Mouse (Mus musculus) kidney, embryonic 14.5 days (tissue): ENCODE measurements around the gene Gm42906. TPM values are rescaled to one million over a fixed set of nuclear protein-coding genes. Genes with fewer than 3 reads are reported as not detected.

Experiments
- ATAC-seq: fragments of 200-750 bp; cut with Nextera tagmentation; 2 replicates; pipeline ENCODE4 v1.8.0; 2017; ENCODE audit warnings: moderate number of reproducible peaks, mild to moderate bottlenecking, moderate TSS enrichment, moderate library complexity; ENCODE audit not compliant: low FRiP score, low TSS enrichment
- H3K27ac ChIP-seq: fragments of 300-500 bp; sonication (generic); 2 replicates; pipeline ENCODE4 v1.5.1; 2014; ENCODE audit warnings: low read depth, mild to moderate bottlenecking, low read length, moderate library complexity, mixed read lengths
- H3K27me3 ChIP-seq: fragments of 300-500 bp; sonication (generic); 2 replicates; pipeline ENCODE4 v1.6.1; 2014; ENCODE audit warnings: mild to moderate bottlenecking, low read length; ENCODE audit not compliant: control insufficient read depth, insufficient read depth
- H3K36me3 ChIP-seq: fragments of 300-500 bp; sonication (generic); 2 replicates; pipeline ENCODE4 v1.6.1; 2014; ENCODE audit warnings: low read length, mixed read lengths; ENCODE audit not compliant: control insufficient read depth, insufficient read depth
- H3K4me1 ChIP-seq: fragments of 300-500 bp; sonication (generic); 2 replicates; pipeline ENCODE4 v1.6.1; 2014; ENCODE audit warnings: low read length, mixed read lengths; ENCODE audit not compliant: control insufficient read depth, insufficient read depth
- H3K4me2 ChIP-seq: fragments of 300-500 bp; sonication (generic); replicated peaks from 2 replicates; pipeline ENCODE4 v1.6.1; 2014; ENCODE audit warnings: low read depth, mild to moderate bottlenecking, low read length
- H3K4me3 ChIP-seq: fragments of 300-500 bp; sonication (generic); 2 replicates; pipeline ENCODE4 v1.5.1; 2014; ENCODE audit warnings: mild to moderate bottlenecking, low read length
- H3K9ac ChIP-seq: fragments of 300-500 bp; sonication (generic); 2 replicates; pipeline ENCODE4 v1.6.1; 2014; ENCODE audit warnings: low read depth, mild to moderate bottlenecking, low read length, moderate library complexity
- H3K9me3 ChIP-seq: fragments of 300-500 bp; sonication (generic); 2 replicates; pipeline ENCODE4 v1.6.1; 2016; ENCODE audit warnings: low read length; ENCODE audit not compliant: control insufficient read depth
- WGBS: fragments of 180-500 bp; shearing (Covaris S2); extraction: QIAGEN DNeasy Blood & Tissue Kit; methylation state at CpG from one replicate; pipeline ENCODE4 v1.1.7; 2014; 5-methylcytosine and 5-hydroxymethylcytosine counted together
- polyA plus RNA-seq: library from polyadenylated mRNA; unstranded; fragments of >200 nt; fragmentation: Nextera tagmentation; extraction: Ambion mirVana; gene quantifications from 2 replicates; pipeline ENCODE4 v1.2.1, GENCODE M21; 2014

Gm42906 gene
- polyA plus RNA-seq, 1 experiment from 2014 or later: not detected

DNA sequence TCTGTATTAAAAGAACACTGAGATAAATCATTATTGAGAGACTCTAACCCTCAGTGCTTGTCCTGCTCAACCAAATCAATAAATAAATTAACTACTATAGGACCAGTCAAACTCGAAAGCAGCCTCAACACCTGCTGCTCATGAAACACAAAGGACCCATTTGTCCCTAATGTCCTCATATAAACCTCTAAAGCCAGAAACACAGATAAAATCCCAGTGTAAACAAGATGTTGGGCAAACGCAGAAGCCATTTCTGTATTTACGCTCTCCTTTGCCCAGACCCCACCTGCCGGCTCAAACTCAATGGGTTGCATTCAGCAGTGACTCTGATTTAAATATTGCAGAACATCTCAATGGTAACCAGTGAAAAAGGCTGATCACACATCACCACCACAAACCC lies 131.7 kb downstream of the Gm42906 start:
- Histone ChIP-seq H3K27ac (no peak overlapping the region), H3K9me3 (no peaks in the 10 kb centered on the region), H3K4me1 (no peaks in the 10 kb centered on the region), H3K27me3 (no peaks in the 10 kb centered on the region), H3K4me3 (no peak overlapping the region), H3K36me3 (no peaks in the 10 kb centered on the region), H3K4me2 (no peak overlapping the region), H3K9ac (no peak overlapping the region)
- WGBS: 71% methylated on average over 4 of the region's 4 CpGs
- ATAC-seq: no peak

DNA sequence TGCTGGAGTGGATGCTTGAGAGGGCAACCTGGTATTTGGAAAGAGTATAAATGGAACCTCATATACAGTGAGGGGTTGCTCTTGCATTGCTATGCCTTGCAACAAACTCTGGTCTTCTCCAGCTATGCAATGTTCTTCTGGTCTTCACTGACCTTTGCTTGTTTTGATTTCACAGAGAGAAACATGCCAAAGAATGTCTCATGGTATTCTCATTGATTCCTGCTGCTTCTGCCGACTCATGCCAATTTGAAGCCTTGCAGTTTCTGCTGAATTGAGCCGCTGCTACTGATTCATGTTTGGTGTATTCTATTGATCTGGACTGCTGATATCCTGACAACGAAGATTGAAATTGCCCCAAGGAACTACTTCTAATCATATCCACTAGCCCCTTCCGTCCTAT lies 134.4 kb downstream of the Gm42906 start:
- no peak for ATAC-seq
- no peaks in the 10 kb centered on the region for H3K4me1 ChIP-seq
- H3K36me3 ChIP-seq: no peaks in the 10 kb centered on the region
- H3K27ac ChIP-seq: no peak overlapping the region
- H3K27me3 ChIP-seq: no peaks in the 10 kb centered on the region
- no peak overlapping the region for H3K4me3 ChIP-seq
- no peak overlapping the region for H3K4me2 ChIP-seq
- H3K9ac ChIP-seq: no peak overlapping the region
- 73% methylated on average over 4 of the region's 4 CpGs for WGBS
- no peaks in the 10 kb centered on the region for H3K9me3 ChIP-seq

DNA sequence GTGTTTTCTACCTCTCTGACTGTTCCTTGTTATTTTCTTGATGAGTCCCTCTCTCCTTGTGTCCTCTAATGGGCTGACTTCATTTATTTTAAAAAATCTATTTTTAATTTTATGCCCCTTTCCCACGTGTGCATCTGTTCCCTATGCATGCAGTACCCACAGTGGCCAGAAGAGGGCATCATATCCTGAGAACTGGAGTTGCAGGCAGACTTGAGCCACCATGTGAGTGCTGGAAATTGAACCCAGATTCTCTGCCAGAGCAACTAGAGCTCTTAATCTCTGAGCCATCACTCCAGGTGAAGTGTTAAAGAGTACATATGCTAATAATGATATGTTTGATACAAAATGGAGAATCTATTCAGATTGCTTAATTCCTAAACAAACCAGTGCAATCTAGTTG lies 135.7 kb downstream of the Gm42906 start:
- no peak overlapping the region for H3K4me2 ChIP-seq
- no peaks in the 10 kb centered on the region for H3K27me3 ChIP-seq
- no peak for ATAC-seq
- H3K9ac ChIP-seq: no peak overlapping the region
- no peak overlapping the region for H3K27ac ChIP-seq
- H3K9me3 ChIP-seq: no peaks in the 10 kb centered on the region
- H3K4me1 ChIP-seq: no peaks in the 10 kb centered on the region
- H3K4me3 ChIP-seq: no peak overlapping the region
- WGBS: 19% methylated on average over 1 of the region's 1 CpGs
- H3K36me3 ChIP-seq: no peaks in the 10 kb centered on the region

DNA sequence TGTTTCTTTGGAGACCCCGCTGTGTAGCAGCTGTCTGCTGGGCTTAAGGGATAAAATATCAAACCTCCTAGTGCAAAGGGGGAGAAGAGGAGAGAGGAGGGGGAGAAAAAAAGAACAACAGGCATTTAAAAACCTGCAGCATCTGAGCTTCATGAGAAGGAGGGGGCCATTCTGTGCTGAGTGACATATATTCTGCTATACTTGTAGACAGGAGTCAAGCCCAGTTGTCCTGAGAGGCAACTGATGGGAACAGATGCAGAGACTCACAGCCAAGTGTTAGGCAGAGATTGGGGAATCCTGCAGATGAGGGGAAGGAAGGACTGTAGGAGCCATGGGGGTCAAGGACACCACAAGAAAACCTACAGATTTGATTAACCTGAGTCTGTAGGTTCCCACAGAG lies 141.6 kb downstream of the Gm42906 start:
- ATAC-seq: no peak
- no peak overlapping the region for H3K4me3 ChIP-seq
- H3K4me1 ChIP-seq: no peaks in the 10 kb centered on the region
- H3K27ac ChIP-seq: no peak overlapping the region
- WGBS: 94% methylated on average over 1 of the region's 1 CpGs
- no peaks in the 10 kb centered on the region for H3K36me3 ChIP-seq
- no peak overlapping the region for H3K4me2 ChIP-seq
- no peaks in the 10 kb centered on the region for H3K9me3 ChIP-seq
- no peaks in the 10 kb centered on the region for H3K27me3 ChIP-seq
- H3K9ac ChIP-seq: no peak overlapping the region

DNA sequence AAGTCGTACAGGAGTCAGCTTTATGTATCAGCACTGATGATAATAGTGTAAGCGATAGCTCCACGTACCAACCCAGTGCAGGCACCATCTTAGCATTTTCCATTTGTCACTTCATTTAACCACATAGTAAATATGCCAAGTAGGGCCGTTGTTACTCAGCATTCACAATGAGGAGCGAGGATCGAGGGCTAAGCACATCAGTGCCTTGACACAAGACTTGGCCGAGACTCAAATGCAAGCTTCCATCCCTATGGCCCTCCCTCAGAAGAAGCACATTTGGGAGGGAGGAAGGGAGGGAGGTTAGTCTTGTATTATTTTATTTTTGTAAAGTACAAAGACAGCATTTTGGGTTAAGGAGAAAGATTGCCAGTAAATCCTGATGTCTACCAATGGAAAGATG lies 148.4 kb downstream of the Gm42906 start:
- Histone ChIP-seq H3K36me3 (no peaks in the 10 kb centered on the region), H3K9ac (no peak overlapping the region), H3K4me1 (no peaks in the 10 kb centered on the region), H3K4me3 (no peak overlapping the region), H3K9me3 (no peaks in the 10 kb centered on the region), H3K27ac (no peak overlapping the region), H3K27me3 (no peaks in the 10 kb centered on the region), H3K4me2 (no peak overlapping the region)
- ATAC-seq: no peak
- WGBS: 77% methylated on average over 7 of the region's 7 CpGs

DNA sequence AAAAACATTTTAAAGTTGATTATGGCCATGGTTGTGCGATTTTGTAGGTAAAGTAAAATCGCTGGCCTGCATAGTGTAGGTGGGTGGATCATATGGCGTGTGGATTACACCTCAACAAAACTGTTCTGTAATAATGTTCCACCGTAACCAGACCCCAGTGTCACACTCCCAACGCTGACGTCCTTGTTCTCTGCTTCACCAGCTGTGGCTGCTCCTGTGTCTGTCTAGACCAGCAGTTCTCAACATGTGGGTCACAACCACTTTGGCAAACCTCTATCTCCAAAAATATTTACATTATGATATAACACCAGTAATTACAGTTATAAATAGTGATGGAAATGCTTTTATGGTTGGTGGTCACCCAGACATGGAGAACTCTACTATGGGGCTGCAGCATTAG lies 150.0 kb downstream of the Gm42906 start:
- Histone ChIP-seq H3K4me2 (no peak overlapping the region), H3K27ac (no peak overlapping the region), H3K4me1 (no peaks in the 10 kb centered on the region), H3K9ac (no peak overlapping the region), H3K27me3 (no peaks in the 10 kb centered on the region), H3K4me3 (no peak overlapping the region), H3K36me3 (no peaks in the 10 kb centered on the region), H3K9me3 (no peaks in the 10 kb centered on the region)
- 63% methylated on average over 6 of the region's 6 CpGs for WGBS
- no peak for ATAC-seq

DNA sequence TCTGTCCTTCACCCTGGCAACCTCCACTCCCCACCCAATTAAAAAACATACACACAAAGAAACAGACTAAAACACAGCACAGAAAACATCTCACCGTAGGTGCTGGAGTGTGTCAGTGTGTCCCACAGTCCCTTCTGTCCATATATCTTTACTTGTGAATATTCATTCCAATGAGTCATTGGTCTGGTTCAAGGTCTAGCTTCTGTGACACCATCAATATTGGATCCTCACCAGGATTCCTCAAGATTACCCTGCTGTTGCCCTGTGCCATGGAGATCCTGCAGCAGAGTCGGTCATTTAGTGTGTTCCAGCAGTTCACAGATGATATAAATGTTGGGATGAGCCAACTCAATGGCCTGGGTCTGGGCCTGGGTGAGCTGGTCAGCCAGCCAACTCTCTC lies 152.0 kb downstream of the Gm42906 start:
- Histone ChIP-seq H3K9ac (no peak overlapping the region), H3K36me3 (no peaks in the 10 kb centered on the region), H3K4me3 (no peak overlapping the region), H3K4me1 (no peaks in the 10 kb centered on the region), H3K9me3 (no peaks in the 10 kb centered on the region), H3K27me3 (no peaks in the 10 kb centered on the region), H3K27ac (no peak overlapping the region), H3K4me2 (no peak overlapping the region)
- WGBS: 91% methylated on average over 2 of the region's 2 CpGs
- no peak for ATAC-seq

DNA sequence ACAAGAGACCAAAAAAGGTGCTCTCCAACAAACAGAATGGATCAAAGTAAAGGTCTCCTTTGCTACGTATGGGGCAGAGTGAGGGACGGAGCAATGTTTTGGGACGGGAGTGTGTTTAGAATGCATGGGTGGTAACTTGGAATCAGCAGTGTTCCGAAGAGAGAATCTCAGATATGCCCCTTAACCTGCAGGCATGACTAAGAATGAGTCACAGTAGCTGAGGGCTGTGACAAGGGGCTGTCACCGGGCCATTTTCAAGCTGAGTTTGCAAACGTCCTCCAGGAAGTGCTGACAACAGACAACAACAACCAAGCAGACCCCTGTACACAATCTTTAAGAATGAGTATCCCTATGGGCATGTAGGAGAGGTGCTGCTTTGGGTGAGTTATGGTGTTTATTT lies 153.7 kb downstream of the Gm42906 start:
- no peaks in the 10 kb centered on the region for H3K27me3 ChIP-seq
- no peak overlapping the region for H3K27ac ChIP-seq
- no peaks in the 10 kb centered on the region for H3K9me3 ChIP-seq
- H3K4me3 ChIP-seq: no peak overlapping the region
- H3K36me3 ChIP-seq: no peaks in the 10 kb centered on the region
- no peak for ATAC-seq
- H3K4me2 ChIP-seq: no peak overlapping the region
- 64% methylated on average over 6 of the region's 6 CpGs for WGBS
- H3K4me1 ChIP-seq: no peaks in the 10 kb centered on the region
- H3K9ac ChIP-seq: no peak overlapping the region

DNA sequence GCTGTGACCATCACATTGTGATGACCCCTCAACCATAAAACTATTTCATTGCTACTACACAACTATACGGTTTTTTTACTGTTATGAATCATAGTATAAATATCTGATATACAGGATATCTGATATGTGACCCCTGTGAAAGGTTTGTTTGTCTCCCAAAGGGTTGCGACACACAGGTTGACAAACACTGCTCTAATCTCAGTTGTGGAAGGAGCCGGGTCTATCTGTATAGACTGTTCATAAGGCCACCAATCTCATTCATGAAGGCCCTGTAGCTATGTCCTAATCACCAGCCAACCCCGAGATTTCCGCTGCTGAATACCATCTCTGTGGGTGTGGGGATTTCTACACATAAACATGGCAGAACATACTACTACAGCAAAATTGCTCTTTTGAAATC lies 157.1 kb downstream of the Gm42906 start:
- Histone ChIP-seq H3K4me1 (no peaks in the 10 kb centered on the region), H3K36me3 (no peaks in the 10 kb centered on the region), H3K4me2 (no peak overlapping the region), H3K9me3 (no peaks in the 10 kb centered on the region), H3K27ac (no peak overlapping the region), H3K9ac (no peak overlapping the region), H3K4me3 (no peak overlapping the region), H3K27me3 (no peaks in the 10 kb centered on the region)
- WGBS: 93% methylated on average over 5 of the region's 5 CpGs
- ATAC-seq: no peak
